Mouse (Mus musculus) embryo, embryonic 11.5 days (tissue): ENCODE measurements around the gene Ppp1r1b.

Source experiments
- DNase-seq: peaks from one replicate; pipeline ENCODE4 v3.0.0-alpha.2; 2012; ENCODE audit warnings: low read depth, low spot score

Ppp1r1b gene

GRCm38 (mm10) chr11:98392645-98393044 is 44.4 kb downstream of the Ppp1r1b start:
- no peak for DNase-seq

- DNase-seq: no peak
Observed at GRCm38 (mm10) chr11:98393317-98393716, 45.1 kb downstream of the Ppp1r1b start.

- DNase-seq: no peak
Observed at GRCm38 (mm10) chr11:98394301-98394700, 46.1 kb downstream of the Ppp1r1b start.

- no peak for DNase-seq
Observed at GRCm38 (mm10) chr11:98395041-98395440, 46.8 kb downstream of the Ppp1r1b start.

GRCm38 (mm10) chr11:98397946-98398345 is 49.7 kb downstream of the Ppp1r1b start:
- DNase-seq: no peak

GRCm38 (mm10) chr11:98400161-98400726 is 52.0 kb downstream of the Ppp1r1b start, which contains the start of gene Pgap3:
Pgap3 (minus strand) TSS chr11:98400490.
- peak; percentile 83 for DNase-seq

- DNase-seq: no peak
Observed at GRCm38 (mm10) chr11:98400816-98401215, 52.6 kb downstream of the Ppp1r1b start.

GRCm38 (mm10) chr11:98406621-98407020 is 58.4 kb downstream of the Ppp1r1b start:
- DNase-seq: no peak
